Mouse (Mus musculus) embryonic facial prominence, embryonic 11.5 days (tissue): Measurements from ENCODE around the gene Pacsin2. TPM values are rescaled to one million over a fixed set of nuclear protein-coding genes. Genes with fewer than 3 reads are reported as not detected.
A peak's percentile ranks its signal among the peaks of the same experiment; 100 is the strongest.
"Not testable (repeated sequence)": the region's sequence is repeated elsewhere in the genome, so short reads cannot be mapped to it uniquely, and the experiment has no call there.

Experiments
- ATAC-seq: fragments of 200-750 bp; cut with Nextera tagmentation; replicated peaks from 2 replicates; pipeline ENCODE4 v1.8.0; 2017; ENCODE audit warnings: low read depth; ENCODE audit not compliant: insufficient number of reproducible peaks, low FRiP score, low TSS enrichment
- DNase-seq: peaks from one replicate; pipeline ENCODE4 v3.0.0-alpha.2; 2015; ENCODE audit warnings: low spot score
- H3K27ac ChIP-seq: fragments of 300-500 bp; sonication (generic); replicated peaks from 2 replicates; pipeline ENCODE4 v1.5.1; 2014; ENCODE audit warnings: mild to moderate bottlenecking, low read depth, low read length, control low read depth
- H3K27me3 ChIP-seq: fragments of 300-500 bp; sonication (generic); 2 replicates; pipeline ENCODE4 v1.6.1; 2014; ENCODE audit warnings: mild to moderate bottlenecking, low read length, moderate library complexity, mixed read lengths; ENCODE audit not compliant: control insufficient read depth, insufficient read depth
- H3K36me3 ChIP-seq: fragments of 300-500 bp; sonication (generic); replicated peaks from 2 replicates; pipeline ENCODE4 v1.6.1; 2014; ENCODE audit warnings: low read depth, mild to moderate bottlenecking, low read length, moderate library complexity, mixed read lengths; ENCODE audit not compliant: control insufficient read depth, insufficient read depth
- H3K4me1 ChIP-seq: fragments of 300-500 bp; sonication (generic); 2 replicates; pipeline ENCODE4 v1.6.1; 2014; ENCODE audit warnings: low read length, mixed read lengths; ENCODE audit not compliant: control insufficient read depth, insufficient read depth
- H3K4me2 ChIP-seq: fragments of 300-500 bp; sonication (generic); 2 replicates; pipeline ENCODE4 v1.6.1; 2014; ENCODE audit warnings: low read depth, mild to moderate bottlenecking, control low read depth, low read length, moderate library complexity
- H3K4me3 ChIP-seq: fragments of 300-500 bp; sonication (generic); 2 replicates; pipeline ENCODE4 v1.5.1; 2014; ENCODE audit warnings: low read depth, low read length, control low read depth
- H3K9ac ChIP-seq: fragments of 300-500 bp; sonication (generic); replicated peaks from 2 replicates; pipeline ENCODE4 v1.6.1; 2014; ENCODE audit warnings: mild to moderate bottlenecking, control low read depth, low read length
- H3K9me3 ChIP-seq: fragments of 300-500 bp; sonication (generic); replicated peaks from 2 replicates; pipeline ENCODE4 v1.6.1; 2016; ENCODE audit warnings: mild to moderate bottlenecking, low read length, inconsistent platforms, mixed read lengths; ENCODE audit not compliant: control insufficient read depth
- WGBS: fragments of 180-500 bp; shearing (Covaris S2); extraction: QIAGEN DNeasy Blood & Tissue Kit; methylation state at CpG from one replicate; pipeline ENCODE4 v1.1.7; 2014; 5-methylcytosine and 5-hydroxymethylcytosine counted together
- polyA plus RNA-seq: library from polyadenylated mRNA; unstranded; fragments of >200 nt; fragmentation: Nextera tagmentation; extraction: Ambion mirVana; gene quantifications from 2 replicates; pipeline ENCODE4 v1.2.1, GENCODE M21; 2014

Gene Pacsin2
- polyA plus RNA-seq, result 41.7 and 41.9 TPM in 2 replicates

- DNase-seq, result peak; percentile 99
- no peaks in the 10 kb centered on the region; the same call in 1 of the 2 replicates for H3K4me1 ChIP-seq
- H3K9me3 ChIP-seq, result no peaks in the 10 kb centered on the region
- ATAC-seq, result peak; percentile 97
- under 1% methylated on average over 87 of the region's 88 CpGs for WGBS
- peak within 1 kb of the TSS; percentile 78 for H3K4me3 ChIP-seq
- H3K4me2 ChIP-seq, result peak within 1 kb of the TSS; percentile 87
- H3K27ac ChIP-seq, result 0 out of 2 replicates have a peak within 1 kb of the TSS, but pooled peaks have one; percentile 8
- H3K27me3 ChIP-seq, result no peaks in the 10 kb centered on the region
- H3K9ac ChIP-seq, result peak within 1 kb of the TSS; percentile 78
- H3K36me3 ChIP-seq, result no peaks in the 10 kb centered on the region
These were observed at the start of gene Pacsin2 for GRCm38 (mm10) chr15:83464083-83464904. Gene Pacsin2 (minus strand): TSS chr15:83464606.

- Histone ChIP-seq H3K9ac (no peak overlapping the region), H3K4me1 (no peaks in the 10 kb centered on the region), H3K4me2 (no peak overlapping the region), H3K4me3 (no peak overlapping the region), H3K27me3 (no peaks in the 10 kb centered on the region), H3K36me3 (no peaks in the 10 kb centered on the region), H3K27ac (no peak overlapping the region), H3K9me3 (no peaks in the 10 kb centered on the region)
- ATAC-seq (no peak), DNase-seq (no peak)
- WGBS, result 78% methylated on average over 12 of the region's 13 CpGs
These were observed 48.3 kb upstream of the Pacsin2 start for GRCm38 (mm10) chr15:83512489-83513281.

- H3K4me1 ChIP-seq, result no peaks in the 10 kb centered on the region
- H3K9me3 ChIP-seq, result no peaks in the 10 kb centered on the region
- H3K27ac ChIP-seq, result no peak within 1 kb of the TSS
- peak within 1 kb of the TSS; percentile 51 for H3K4me3 ChIP-seq
- WGBS, result 13% methylated on average over 41 of the region's 41 CpGs
- ATAC-seq (peak; percentile 85), DNase-seq (peak; percentile 96)
- H3K27me3 ChIP-seq, result no peaks in the 10 kb centered on the region
- peak within 1 kb of the TSS; percentile 48 for H3K9ac ChIP-seq
- no peaks in the 10 kb centered on the region for H3K36me3 ChIP-seq
- peak within 1 kb of the TSS; percentile 50 for H3K4me2 ChIP-seq
These were observed 46.5 kb upstream of the Pacsin2 start, which contains the start of gene Ttll1 for GRCm38 (mm10) chr15:83510805-83511405. Gene Ttll1 (minus strand): TSS chr15:83510893.

- 25% methylated on average over 17 of the region's 17 CpGs for WGBS
- ATAC-seq (peak; percentile 83), DNase-seq (no peak)
- Histone ChIP-seq H3K36me3 (no peaks in the 10 kb centered on the region), H3K4me2 (peak overlapping the region; percentile 50), H3K27me3 (no peaks in the 10 kb centered on the region), H3K9ac (peak overlapping the region; percentile 48), H3K4me1 (no peaks in the 10 kb centered on the region), H3K27ac (no peak overlapping the region), H3K4me3 (peak overlapping the region; percentile 51), H3K9me3 (no peaks in the 10 kb centered on the region)
These were observed 45.8 kb upstream of the Pacsin2 start for GRCm38 (mm10) chr15:83509950-83510804.

GRCm38 (mm10) chr15:83501483-83501882 lies 37.1 kb upstream of the Pacsin2 start:
- H3K4me1 ChIP-seq, H3K4me2 ChIP-seq, H3K9ac ChIP-seq, H3K36me3 ChIP-seq, H3K27ac ChIP-seq, H3K4me3 ChIP-seq, H3K9me3 ChIP-seq, DNase-seq, ATAC-seq, H3K27me3 ChIP-seq: not testable (repeated sequence)
- 79% methylated on average over 6 of the region's 6 CpGs for WGBS

- Histone ChIP-seq H3K4me3 (no peak overlapping the region), H3K36me3 (no peaks in the 10 kb centered on the region; the same call in none of the 2 replicates), H3K27me3 (no peaks in the 10 kb centered on the region), H3K4me1 (no peaks in the 10 kb centered on the region), H3K27ac (no peak overlapping the region), H3K4me2 (no peak overlapping the region), H3K9me3 (no peaks in the 10 kb centered on the region), H3K9ac (no peak overlapping the region)
- 60% methylated on average over 3 of the region's 3 CpGs for WGBS
- ATAC-seq (no peak), DNase-seq (no peak)
These were observed 35.9 kb upstream of the Pacsin2 start for GRCm38 (mm10) chr15:83500352-83500751.

GRCm38 (mm10) chr15:83499211-83499755 lies 34.9 kb upstream of the Pacsin2 start:
- Histone ChIP-seq H3K4me3 (no peak overlapping the region), H3K27ac (no peak overlapping the region), H3K4me2 (no peak overlapping the region), H3K36me3 (no peaks in the 10 kb centered on the region; the same call in none of the 2 replicates), H3K4me1 (no peaks in the 10 kb centered on the region), H3K9me3 (no peaks in the 10 kb centered on the region), H3K27me3 (no peaks in the 10 kb centered on the region), H3K9ac (no peak overlapping the region)
- DNase-seq, result no peak
- no peak for ATAC-seq
- WGBS, result 90% methylated on average over 10 of the region's 10 CpGs
